Mouse (Mus musculus) kidney, postnatal 14 days (tissue): ENCODE measurements around the gene Olfr1089.

Source experiments
- DNase-seq: peaks from one replicate; pipeline ENCODE4 v3.0.0; 2022; ENCODE audit warnings: mixed read lengths

Olfr1089 gene

DNA sequence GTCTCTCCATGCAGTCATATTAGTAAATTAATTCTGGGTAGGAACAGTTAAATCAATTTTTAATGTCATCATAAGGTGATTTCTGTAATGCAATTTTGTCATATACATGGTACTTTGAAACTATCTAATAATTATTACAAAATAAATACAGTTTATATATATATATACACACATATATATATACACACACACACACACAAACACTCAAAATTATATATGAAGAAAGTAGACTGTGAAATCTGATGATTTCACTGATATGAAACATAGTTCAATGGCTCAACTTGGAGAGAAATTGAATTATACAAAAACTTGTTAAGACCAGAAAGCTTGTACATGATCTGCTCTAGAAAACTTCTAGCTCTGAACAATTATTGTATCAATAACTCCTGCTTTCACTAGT, at the start of gene Olfr1089:
Gene Olfr1089, minus strand, starts transcription at position 101 of the 400 bp plus-strand sequence.
- DNase-seq, result no peak

DNA sequence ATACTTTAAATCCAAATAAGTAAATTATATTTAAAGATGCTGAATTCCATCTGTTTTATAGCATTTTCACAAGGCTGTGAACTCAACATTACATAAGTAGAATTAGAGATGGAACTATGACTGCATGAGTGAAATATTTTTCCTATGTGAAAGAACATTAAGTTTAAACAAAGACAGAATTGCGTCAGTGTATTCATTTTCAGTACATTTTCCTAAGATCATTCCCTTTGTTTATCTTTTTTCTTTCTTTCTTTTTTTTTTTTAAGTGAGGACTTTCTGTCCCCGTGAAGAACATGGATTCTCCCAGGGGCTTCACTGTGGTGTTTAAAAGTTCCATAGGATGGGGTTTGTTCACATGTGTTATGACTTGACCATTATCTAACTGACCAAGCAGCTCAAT, 48.7 kb upstream of the Olfr1089 start, which contains the start of gene Olfr1093:
Gene Olfr1093, plus strand, starts transcription at position 301 of the 400 bp plus-strand sequence.
- no peak for DNase-seq

DNA sequence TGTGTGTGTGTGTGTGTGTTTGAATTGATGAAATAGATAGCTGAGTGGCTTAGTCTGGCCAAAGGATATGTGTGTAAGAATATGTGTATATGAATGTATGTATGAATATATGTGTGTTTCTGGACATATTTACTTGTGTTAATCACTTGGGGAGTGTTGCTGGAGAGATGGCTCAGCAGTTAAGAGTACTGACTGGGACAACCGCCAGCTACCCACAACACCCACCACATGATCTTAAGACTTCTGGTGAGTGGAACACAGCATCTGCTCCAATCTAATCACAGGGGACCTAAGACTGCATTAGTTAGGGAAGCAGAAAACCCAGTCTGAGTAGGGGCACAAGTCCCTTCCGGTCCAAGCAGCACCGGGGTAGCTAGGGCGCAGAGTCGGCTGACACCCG, 27.5 kb upstream of the Olfr1089 start:
- DNase-seq, result no peak

DNA sequence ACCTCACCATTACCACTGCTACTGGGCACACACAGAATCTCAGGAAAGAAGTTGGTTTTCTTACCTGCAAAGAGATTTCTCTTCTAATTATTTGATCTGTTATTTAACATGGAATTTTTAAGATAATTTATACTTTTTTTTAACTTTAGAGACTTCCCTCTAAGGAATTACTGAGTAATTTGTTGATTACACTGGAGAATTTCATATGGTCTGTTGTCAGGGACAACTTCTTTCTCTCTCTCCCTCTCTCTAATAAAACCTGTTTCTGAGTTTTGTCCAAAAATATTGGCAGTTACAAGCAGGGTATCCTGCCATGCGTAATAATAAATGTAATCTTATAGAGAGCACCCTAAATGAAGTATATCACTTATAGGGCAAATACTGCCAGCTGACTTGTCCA, 25.4 kb upstream of the Olfr1089 start, which contains the start of gene Olfr1090:
Gene Olfr1090, minus strand, starts transcription at position 101 of the 400 bp plus-strand sequence.
- no peak for DNase-seq

DNA sequence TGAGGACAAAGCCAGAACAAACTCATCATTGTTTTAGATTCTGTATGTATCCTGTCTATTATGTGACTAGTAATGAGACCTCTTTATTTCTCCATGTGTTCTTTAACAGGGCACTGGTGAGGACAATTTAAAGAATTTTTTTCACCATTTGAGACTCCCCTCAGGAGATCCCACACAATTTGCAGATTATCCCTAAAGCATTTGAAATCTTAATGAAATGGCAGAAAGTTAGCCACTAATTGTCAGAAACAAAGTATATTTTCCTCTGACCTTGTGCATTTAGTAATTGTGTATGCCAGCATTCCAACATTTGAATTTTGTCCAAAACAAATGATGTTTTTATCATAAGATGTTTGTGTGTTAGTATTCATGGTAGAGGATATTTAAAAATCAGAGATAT, 35.2 kb downstream of the Olfr1089 start, which contains the start of gene Olfr1087:
Gene Olfr1087, minus strand, starts transcription at position 101 of the 400 bp plus-strand sequence.
- no peak for DNase-seq
